Mouse (Mus musculus) hindbrain, embryonic 11.5 days (tissue): ENCODE results near the gene Psg19. TPM values are rescaled to one million over a fixed set of nuclear protein-coding genes. Genes with fewer than 3 reads are reported as not detected.
"Not testable (repeated sequence)": the region's sequence is repeated elsewhere in the genome, so short reads cannot be mapped to it uniquely, and the experiment has no call there.

ENCODE experiments used
- ATAC-seq: fragments of 200-750 bp; cut with Nextera tagmentation; 2 replicates; pipeline ENCODE4 v1.8.0; 2017; ENCODE audit warnings: mild to moderate bottlenecking, moderate TSS enrichment, moderate library complexity; ENCODE audit not compliant: low FRiP score
- DNase-seq: peaks from one replicate; pipeline ENCODE4 v3.0.0-alpha.2; 2015; ENCODE audit warnings: low spot score
- H3K27ac ChIP-seq: fragments of 300-500 bp; sonication (generic); 2 replicates; pipeline ENCODE4 v1.5.1; 2014; ENCODE audit warnings: mild to moderate bottlenecking, low read depth, low read length
- H3K27me3 ChIP-seq: fragments of 300-500 bp; sonication (generic); 2 replicates; pipeline ENCODE4 v1.6.1; 2014; ENCODE audit warnings: mild to moderate bottlenecking, low read length, moderate library complexity, mixed read lengths; ENCODE audit not compliant: control insufficient read depth, insufficient read depth
- H3K36me3 ChIP-seq: fragments of 300-500 bp; sonication (generic); 2 replicates; pipeline ENCODE4 v1.6.1; 2014; ENCODE audit warnings: mild to moderate bottlenecking, low read length, moderate library complexity, mixed read lengths; ENCODE audit not compliant: control insufficient read depth, insufficient read depth
- H3K4me1 ChIP-seq: fragments of 300-500 bp; sonication (generic); replicated peaks from 2 replicates; pipeline ENCODE4 v1.6.1; 2014; ENCODE audit warnings: low read length, mixed read lengths; ENCODE audit not compliant: control insufficient read depth, insufficient read depth
- H3K4me2 ChIP-seq: fragments of 300-500 bp; sonication (generic); replicated peaks from 2 replicates; pipeline ENCODE4 v1.6.1; 2014; ENCODE audit warnings: mild to moderate bottlenecking, low read depth, low read length
- H3K4me3 ChIP-seq: fragments of 300-500 bp; sonication (generic); 2 replicates; pipeline ENCODE4 v1.5.1; 2014; ENCODE audit warnings: low read depth, low read length
- H3K9ac ChIP-seq: fragments of 300-500 bp; sonication (generic); 2 replicates; pipeline ENCODE4 v1.6.1; 2014; ENCODE audit warnings: low read depth, low read length
- H3K9me3 ChIP-seq: fragments of 300-500 bp; sonication (generic); 2 replicates; pipeline ENCODE4 v1.6.1; 2016; ENCODE audit warnings: low read length; ENCODE audit not compliant: control insufficient read depth
- WGBS: fragments of 180-500 bp; shearing (Covaris S2); extraction: QIAGEN DNeasy Blood & Tissue Kit; methylation state at CpG from one replicate; pipeline ENCODE4 v1.1.7; 2014; 5-methylcytosine and 5-hydroxymethylcytosine counted together
- polyA plus RNA-seq: library from polyadenylated mRNA; unstranded; fragments of >200 nt; fragmentation: Nextera tagmentation; extraction: Ambion mirVana; gene quantifications from 2 replicates; pipeline ENCODE4 v1.2.1, GENCODE M21; 2014

Psg19 gene
- polyA plus RNA-seq, 1 experiment from 2014 or later, result not detected

DNA sequence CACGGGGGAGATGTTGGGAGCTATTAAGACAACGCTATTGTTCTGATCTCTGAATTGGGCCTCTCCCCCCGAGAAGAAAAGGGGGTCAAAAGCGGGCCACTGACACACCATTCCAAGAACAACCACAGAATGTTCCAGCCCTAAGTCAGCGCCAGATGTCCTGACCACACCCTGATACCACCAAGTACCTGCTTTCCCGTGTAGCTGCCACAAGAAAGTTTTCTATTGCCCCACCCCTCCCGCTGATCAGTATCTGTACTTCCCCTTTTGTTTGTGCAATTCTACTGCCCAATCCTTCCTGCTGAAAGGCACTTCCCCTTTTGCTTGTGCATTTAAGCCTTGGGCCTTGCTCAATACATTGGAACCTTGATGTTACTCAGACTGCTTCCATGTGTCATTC is 38.2 kb downstream of the Psg19 start:
- H3K9ac ChIP-seq, H3K4me1 ChIP-seq, H3K36me3 ChIP-seq, H3K4me2 ChIP-seq, H3K9me3 ChIP-seq, H3K4me3 ChIP-seq, H3K27ac ChIP-seq, H3K27me3 ChIP-seq, DNase-seq, ATAC-seq: not testable (repeated sequence)
- WGBS, result 92% methylated on average over 7 of the region's 7 CpGs

DNA sequence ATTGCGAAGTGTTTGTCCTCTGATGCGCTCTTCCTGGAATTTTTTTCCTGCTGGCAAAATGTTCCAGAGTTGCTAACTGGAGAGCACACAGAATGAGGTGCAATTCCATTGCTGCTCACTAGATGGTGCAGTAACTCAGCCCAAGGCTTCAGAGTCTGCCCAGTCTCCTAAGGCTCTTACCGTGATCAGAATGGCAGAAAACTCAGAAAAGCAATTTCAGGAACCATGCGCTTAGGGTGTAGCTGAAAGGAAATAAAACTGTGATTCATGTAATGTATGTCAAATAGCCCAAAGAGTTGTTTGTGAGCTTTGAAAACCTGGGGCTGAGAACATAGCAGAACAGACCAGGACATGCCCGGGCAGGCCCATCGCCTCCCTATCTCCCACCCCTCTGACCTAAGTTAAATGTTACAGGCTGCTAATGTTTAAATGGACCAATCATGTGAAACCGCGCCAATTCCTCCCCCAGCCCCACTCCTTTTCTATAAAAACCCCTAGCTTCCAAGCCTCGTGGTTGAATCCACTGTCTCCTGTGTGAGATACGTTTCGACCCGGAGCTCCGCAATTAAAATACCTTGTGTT is 48.3 kb downstream of the Psg19 start:
- ATAC-seq (peak; percentile 68; the same call in 1 of the 2 replicates), DNase-seq (peak; percentile 83)
- not testable (repeated sequence) for H3K4me1 ChIP-seq, H3K27ac ChIP-seq, H3K27me3 ChIP-seq, H3K4me2 ChIP-seq, H3K9me3 ChIP-seq, H3K9ac ChIP-seq, H3K4me3 ChIP-seq, H3K36me3 ChIP-seq
- 52% methylated on average over 11 of the region's 13 CpGs for WGBS

DNA sequence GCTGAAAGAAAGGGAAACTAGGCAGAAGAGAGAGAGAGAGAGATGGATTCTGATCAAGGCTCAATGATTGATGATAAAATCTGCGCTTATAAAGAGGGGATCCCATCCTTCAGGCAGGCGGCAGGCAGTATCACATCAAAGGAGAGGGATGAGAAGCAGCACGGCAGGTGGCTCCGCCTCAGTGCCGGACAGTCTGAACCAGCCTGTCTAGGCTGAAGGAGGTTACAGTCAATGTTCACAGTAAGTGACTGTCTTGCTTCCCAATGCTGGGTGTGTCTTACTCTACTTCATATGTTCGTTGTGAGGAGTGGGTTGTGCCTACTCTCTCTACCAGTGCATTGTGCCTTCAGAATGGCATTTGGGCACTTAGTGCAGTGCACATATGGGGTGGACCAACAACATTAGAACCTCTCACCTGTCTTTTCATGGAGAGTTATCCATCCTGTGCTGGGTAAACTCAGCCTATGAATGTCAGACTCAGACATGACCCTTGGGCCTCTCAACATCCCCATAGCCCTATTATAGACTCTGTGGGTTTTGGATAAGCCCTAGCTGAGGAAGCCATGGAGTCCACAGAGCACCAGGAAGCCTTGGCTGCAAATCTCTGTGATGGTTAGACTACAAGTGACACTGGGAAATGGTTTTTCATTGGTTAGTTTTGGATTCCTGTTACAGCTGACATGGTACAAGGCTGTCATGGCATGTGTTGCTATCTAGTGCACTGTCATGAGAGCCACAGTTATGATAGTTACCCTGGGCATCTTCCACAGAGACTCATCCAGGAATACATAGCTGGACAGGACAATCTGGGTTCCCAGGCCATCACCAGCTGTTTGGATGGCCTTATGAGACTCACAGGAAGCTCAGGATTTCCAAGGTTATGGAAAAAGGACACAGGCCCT is 49.1 kb downstream of the Psg19 start:
- Histone ChIP-seq H3K4me3 (no peak overlapping the region), H3K36me3 (no peaks in the 10 kb centered on the region), H3K27ac (no peak overlapping the region), H3K9ac (no peak overlapping the region), H3K4me1 (no peaks in the 10 kb centered on the region), H3K4me2 (no peak overlapping the region), H3K9me3 (no peaks in the 10 kb centered on the region), H3K27me3 (peaks cover 2% of the 10 kb centered on the region; the same call in 1 of the 2 replicates)
- 13% methylated on average over 6 of the region's 6 CpGs for WGBS
- peak; percentile 57; the same call in 1 of the 2 replicates for ATAC-seq
- peak; percentile 10 for DNase-seq

DNA sequence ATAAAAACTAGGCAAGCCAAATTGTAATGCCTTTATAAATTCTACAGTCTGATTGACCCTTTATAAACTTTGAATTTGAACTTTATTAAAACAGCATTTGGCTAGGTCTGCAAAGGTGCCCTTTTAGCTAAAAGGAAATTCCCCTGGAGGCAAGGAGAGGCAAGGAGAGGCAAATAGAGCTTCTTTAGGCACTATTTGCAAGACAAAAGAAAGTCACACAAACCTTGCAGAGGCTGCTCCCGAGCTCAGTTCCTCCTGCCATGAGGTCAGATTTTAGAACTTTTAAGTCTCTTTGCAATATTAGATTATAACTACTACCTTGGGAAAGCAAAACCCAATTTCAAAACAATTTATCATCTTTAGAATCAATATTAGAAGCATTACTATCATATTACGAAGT is 50.9 kb downstream of the Psg19 start:
- H3K9ac ChIP-seq, H3K4me1 ChIP-seq, DNase-seq, H3K9me3 ChIP-seq, H3K4me3 ChIP-seq, H3K27me3 ChIP-seq, H3K36me3 ChIP-seq, ATAC-seq, H3K27ac ChIP-seq, H3K4me2 ChIP-seq: not testable (repeated sequence)
- WGBS, result 30% methylated on average over 2 of the region's 2 CpGs

DNA sequence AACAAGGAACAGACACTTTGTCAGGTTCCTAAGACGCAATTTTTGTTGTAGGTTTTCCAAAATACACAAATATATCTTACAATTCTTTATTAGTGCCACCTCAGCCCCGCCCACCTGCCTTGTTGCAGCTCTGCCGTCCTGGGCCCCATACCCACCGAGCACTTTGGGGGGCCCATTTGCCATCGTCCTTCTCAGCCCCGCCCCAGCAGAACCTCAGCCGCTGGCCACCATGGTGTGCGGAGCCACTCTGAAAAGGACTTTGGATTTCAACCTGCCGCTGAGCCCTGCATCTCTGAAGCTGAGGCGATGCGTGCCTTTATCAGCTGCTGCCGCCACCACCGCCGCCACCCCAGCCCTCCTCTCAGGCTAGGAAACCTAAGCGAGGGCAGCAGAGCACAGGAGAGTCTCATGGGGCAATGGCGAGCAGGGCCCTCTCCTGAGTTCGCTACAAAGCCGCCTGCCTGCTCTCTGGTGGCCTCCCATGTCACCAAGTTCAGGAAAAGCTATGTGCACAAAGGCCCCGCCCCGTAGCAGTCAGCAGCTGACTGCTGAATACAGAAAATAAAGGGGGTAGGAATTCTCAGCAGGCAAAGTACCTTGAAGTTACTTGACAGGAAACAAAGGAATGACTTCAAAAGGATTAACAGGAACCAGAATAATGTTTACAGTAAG is 52.0 kb downstream of the Psg19 start:
- 9% methylated on average over 20 of the region's 20 CpGs for WGBS
- ATAC-seq, result peak; percentile 75; the same call in 1 of the 2 replicates
- peak overlapping the region; percentile 47 for H3K9ac ChIP-seq
- H3K9me3 ChIP-seq, result no peaks in the 10 kb centered on the region
- no peaks in the 10 kb centered on the region for H3K36me3 ChIP-seq
- H3K27ac ChIP-seq, result 0 out of 2 replicates have a peak overlapping the region, but pooled peaks have one; percentile 42
- no peaks in the 10 kb centered on the region for H3K4me1 ChIP-seq
- peaks cover 2% of the 10 kb centered on the region; the same call in 1 of the 2 replicates for H3K27me3 ChIP-seq
- peak; percentile 31 for DNase-seq
- peak overlapping the region; percentile 24 for H3K4me3 ChIP-seq
- peak overlapping the region; percentile 43 for H3K4me2 ChIP-seq

Other genes starting within 250 kb of the Psg19 start
- not detected in 2 replicates for gene Psg27, start 231.2 kb downstream of the Psg19 start, polyA plus RNA-seq
- not detected in 2 replicates for gene Psg23, start 182.0 kb downstream of the Psg19 start, polyA plus RNA-seq
- not detected in 2 replicates for gene Psg21, start 141.8 kb downstream of the Psg19 start, polyA plus RNA-seq
- not detected in 2 replicates for gene Psg20, start 112.3 kb downstream of the Psg19 start, polyA plus RNA-seq
- not detected in 2 replicates for gene Psg22, start 80.4 kb downstream of the Psg19 start, polyA plus RNA-seq
- gene Psg17, start 23.1 kb upstream of the Psg19 start, polyA plus RNA-seq, result not detected in 2 replicates
- gene Mill2, start 41.4 kb upstream of the Psg19 start, polyA plus RNA-seq, result 0.13 and 0.48 TPM in 2 replicates
- gene Pglyrp1, start 72.8 kb upstream of the Psg19 start, polyA plus RNA-seq, result 2.8 and 2.9 TPM in 2 replicates
- gene Ccdc61, start 111.9 kb upstream of the Psg19 start, polyA plus RNA-seq, result 22.9 and 27.3 TPM in 2 replicates
- gene Nova2, start 127.4 kb upstream of the Psg19 start, polyA plus RNA-seq, result 12.7 and 18.0 TPM in 2 replicates
- 0.46 TPM in 1 of 2 replicates, not detected in the other for gene Nanos2, start 188.9 kb upstream of the Psg19 start, polyA plus RNA-seq
- 4.6 TPM in 2 replicates for gene Mypop, start 192.7 kb upstream of the Psg19 start, polyA plus RNA-seq
- 25.2 and 26.0 TPM in 2 replicates for gene Irf2bp1, start 205.5 kb upstream of the Psg19 start, polyA plus RNA-seq
- gene Foxa3, start 225.0 kb upstream of the Psg19 start, polyA plus RNA-seq, result not detected in 2 replicates
- 29.4 and 30.5 TPM in 2 replicates for gene Sympk, start 225.9 kb upstream of the Psg19 start, polyA plus RNA-seq